16 mouse cellular contexts compared by ENCODE assay signal in the genomic region with DNA sequence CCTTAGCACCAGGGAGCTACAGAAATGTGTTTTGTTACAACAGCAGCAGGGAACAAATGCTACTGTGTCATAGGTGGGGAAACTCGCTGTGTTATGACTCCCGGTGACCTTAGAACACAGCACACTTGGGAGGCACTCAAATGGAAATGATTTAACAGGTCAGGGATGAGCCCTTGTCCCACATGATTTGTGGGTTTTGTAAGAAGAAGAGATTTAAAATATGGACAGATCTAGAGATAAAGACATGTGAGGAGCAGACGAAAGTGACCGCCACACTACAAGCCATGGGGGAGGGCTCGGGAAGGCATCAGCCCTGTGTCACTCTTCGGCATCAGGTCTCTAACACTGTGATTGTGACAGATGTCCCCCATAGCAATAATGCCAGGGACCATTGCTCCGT.
"Had no signal": no experiment of that assay in that cellular context is flagged by ENCODE, and none has a peak within 500 bp of the region (broad histone marks: within the 10 kb centered on the region; RNA-seq: fewer than 3 reads in every experiment).

No protein-coding gene starts in this region.

- ATAC-seq: liver, postnatal 0 days; midbrain, embryonic 16.5 days had no signal

- DNase-seq: kidney, adult 2 months; kidney, postnatal 36 days; liver; liver, embryonic 13.5 days; liver, postnatal 0 days; lung, postnatal 14 days; right cerebral cortex, adult 18-20 months; right cerebral cortex, postnatal 25 days; thymus, postnatal 4 days had no signal

- H3K36me3 ChIP-seq: limb, embryonic 12.5 days; liver, embryonic 13.5 days; lung, embryonic 15.5 days; midbrain, embryonic 12.5 days had no signal

- H3K27me3 ChIP-seq: limb, embryonic 12.5 days; liver, embryonic 13.5 days; lung, embryonic 15.5 days; megakaryocyte, embryonic 14.5 days; midbrain, embryonic 12.5 days had no signal

- H3K4me1 ChIP-seq: liver, embryonic 13.5 days; lung, embryonic 15.5 days; megakaryocyte, embryonic 14.5 days; midbrain, embryonic 12.5 days had no signal

- H3K27ac ChIP-seq: layer of hippocampus, adult 2 months; limb, embryonic 12.5 days; liver, embryonic 13.5 days; lung, embryonic 15.5 days; macrophage; midbrain, embryonic 12.5 days had no signal

- H3K4me2 ChIP-seq: liver, embryonic 13.5 days; lung, embryonic 15.5 days; midbrain, embryonic 12.5 days had no signal

- H3K4me3 ChIP-seq: layer of hippocampus, adult 2 months; limb, embryonic 12.5 days; liver, embryonic 13.5 days; lung, embryonic 15.5 days; megakaryocyte, embryonic 14.5 days; midbrain, embryonic 12.5 days had no signal

- H3K9me3 ChIP-seq: limb, embryonic 12.5 days; liver, embryonic 13.5 days; lung, embryonic 15.5 days; megakaryocyte, embryonic 14.5 days; midbrain, embryonic 12.5 days had no signal

- H3K9ac ChIP-seq: limb, embryonic 12.5 days; liver, embryonic 13.5 days; liver, postnatal 0 days; lung, embryonic 15.5 days; midbrain, embryonic 12.5 days had no signal
